Mouse (Mus musculus) gastrocnemius, postnatal 14 days (tissue): ENCODE results near the gene Hp. TPM values are rescaled to one million over a fixed set of nuclear protein-coding genes. Genes with fewer than 3 reads are reported as not detected.

Source experiments
- DNase-seq: peaks from one replicate; pipeline ENCODE4 v3.0.0; 2021; ENCODE audit warnings: mixed read lengths
- intact Hi-C: fragments of 180-260 bp; cut with DNase I; formaldehyde crosslinking; loops from one replicate; pipeline ENCODE4 v1.15.1; 2025; ENCODE audit warnings: low total_unique reads
- total RNA-seq, 2 experiments: library from RNA; stranded (reverse); gene quantifications; 2 replicates each; pipeline ENCODE4 v1.2.3; 2021

Hp gene
- total RNA-seq, 2 experiments from 2014 or later: 2.1 to 4.7 TPM

DNA sequence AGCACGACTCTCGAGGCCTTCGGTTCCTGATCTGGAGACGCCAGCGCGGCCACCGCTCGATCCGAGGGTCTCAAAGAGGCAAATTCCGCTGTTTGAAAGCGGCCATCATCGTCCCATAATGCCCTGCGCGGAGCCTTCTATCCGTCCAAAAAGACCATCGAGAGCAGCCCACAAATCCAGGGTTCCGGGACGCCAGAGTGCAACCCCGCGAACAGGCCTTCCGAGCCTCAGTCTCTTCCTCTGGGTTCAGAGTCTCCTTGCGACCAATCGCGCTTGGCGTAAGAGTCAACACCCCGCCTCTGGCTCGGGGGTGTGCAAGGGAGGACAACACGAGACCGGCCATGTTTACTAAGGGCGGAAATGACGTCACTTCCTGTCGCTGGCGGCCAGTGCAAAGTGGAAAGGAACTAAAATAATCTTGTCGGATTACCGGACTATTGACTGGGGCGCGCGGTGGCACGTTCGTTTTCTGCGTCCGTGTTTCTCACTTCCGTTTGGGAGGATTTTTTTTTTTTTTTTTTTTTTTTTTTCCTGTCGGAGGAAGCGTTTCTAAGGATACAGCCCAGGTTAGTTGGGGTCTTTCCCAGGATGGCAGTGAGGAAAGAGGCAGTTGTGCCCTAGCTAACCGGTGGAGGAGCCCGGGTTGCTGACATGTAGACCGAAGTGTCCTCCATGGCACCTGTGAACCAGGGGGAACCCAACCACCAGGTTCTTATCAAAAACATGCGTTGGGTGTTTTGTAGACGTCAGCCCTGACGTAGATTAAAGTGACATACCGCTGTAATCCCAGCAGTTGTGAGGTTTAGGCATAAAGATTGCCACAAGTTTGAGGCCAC lies 13.3 kb downstream of the Hp start, which contains the start of the genes Dhx38 and Txnl4b:
Gene Dhx38 (minus strand): TSS at position 364 of the 836 bp plus-strand sequence.
Gene Txnl4b (plus strand): TSS at position 395 of the 836 bp plus-strand sequence.
- intact Hi-C loops: no loop called here
- DNase-seq: peak; percentile 98

DNA sequence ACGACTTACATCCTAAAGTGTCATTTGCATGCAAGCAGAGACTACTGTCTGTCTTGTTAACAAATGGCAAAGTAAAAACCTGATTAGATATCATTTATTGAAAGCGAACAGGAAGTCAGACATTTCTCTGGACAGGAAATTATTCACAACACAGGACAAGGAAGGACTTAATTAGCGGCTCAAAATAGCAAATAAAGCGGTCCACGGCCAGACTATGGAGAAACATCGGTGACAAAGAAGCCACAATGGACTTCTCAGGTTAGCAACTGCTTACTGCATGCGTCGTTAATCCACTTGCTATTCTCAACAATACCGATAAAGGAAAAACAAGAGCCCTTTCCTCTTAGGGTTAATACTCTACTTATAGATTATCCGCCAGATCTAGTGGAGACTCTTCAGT lies 14.2 kb downstream of the Hp start:
- DNase-seq: no peak
- intact Hi-C loops: no loop called here

DNA sequence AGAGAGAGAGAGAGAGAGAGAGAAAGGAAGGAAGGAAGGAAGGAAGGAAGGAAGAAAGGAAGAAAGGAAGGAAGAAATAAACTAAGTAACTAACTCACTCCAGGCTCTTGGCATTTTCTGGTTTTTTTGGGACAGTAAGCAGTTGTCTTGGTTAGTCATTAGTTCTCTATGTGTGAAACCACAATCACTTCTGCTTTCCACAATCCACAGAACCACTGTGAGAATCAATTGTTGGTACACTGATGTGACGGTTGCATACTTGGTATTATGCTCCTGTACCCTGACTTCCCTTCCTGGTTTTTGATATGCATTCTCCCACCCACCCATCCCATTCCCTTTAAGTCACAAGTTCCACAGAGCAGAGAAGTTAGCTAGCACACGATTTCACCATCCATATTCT lies 15.1 kb downstream of the Hp start:
- DNase-seq: no peak
- intact Hi-C loops: no loop called here

DNA sequence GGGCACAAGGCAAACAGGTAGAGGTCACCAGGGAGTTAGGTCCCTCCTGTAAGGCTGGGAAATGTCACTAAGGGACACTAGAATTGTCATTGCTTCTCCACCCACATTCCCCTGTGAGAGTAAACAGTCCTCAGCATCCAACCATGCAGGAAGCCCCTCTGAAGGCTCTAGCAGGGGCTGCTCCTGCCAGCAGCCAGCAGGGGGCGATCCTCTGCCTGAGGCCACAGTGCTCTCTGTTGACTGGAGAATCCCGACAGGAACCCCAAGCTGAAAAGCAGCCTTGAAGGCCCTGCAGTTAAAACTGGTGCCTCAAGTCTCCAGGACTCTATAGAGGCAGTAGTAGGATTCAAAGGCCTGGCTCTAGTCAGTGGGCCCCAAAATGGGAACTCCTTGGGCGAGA lies 27.3 kb downstream of the Hp start:
- DNase-seq: no peak
- intact Hi-C loops: no loop called here

DNA sequence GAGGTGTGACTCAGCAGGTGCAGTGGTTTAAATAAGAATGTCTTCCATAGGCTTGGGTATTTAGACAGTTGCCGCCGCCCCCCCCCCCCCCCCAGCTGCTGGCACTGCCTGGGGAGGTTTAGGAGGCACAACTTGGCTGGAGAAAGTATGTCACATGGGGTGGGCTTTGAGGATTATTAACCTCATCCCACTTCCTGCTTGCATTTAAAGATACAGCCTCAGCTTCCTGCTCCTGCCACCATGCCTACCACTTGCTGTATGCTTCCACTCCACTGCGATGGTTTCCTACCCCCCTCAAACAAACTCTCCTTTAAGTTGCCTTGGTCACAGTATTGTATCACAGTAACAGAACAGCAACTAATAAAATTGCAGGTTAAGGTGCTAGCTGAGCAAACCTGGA lies 34.9 kb downstream of the Hp start:
- intact Hi-C loops: no loop called here
- no peak for DNase-seq

DNA sequence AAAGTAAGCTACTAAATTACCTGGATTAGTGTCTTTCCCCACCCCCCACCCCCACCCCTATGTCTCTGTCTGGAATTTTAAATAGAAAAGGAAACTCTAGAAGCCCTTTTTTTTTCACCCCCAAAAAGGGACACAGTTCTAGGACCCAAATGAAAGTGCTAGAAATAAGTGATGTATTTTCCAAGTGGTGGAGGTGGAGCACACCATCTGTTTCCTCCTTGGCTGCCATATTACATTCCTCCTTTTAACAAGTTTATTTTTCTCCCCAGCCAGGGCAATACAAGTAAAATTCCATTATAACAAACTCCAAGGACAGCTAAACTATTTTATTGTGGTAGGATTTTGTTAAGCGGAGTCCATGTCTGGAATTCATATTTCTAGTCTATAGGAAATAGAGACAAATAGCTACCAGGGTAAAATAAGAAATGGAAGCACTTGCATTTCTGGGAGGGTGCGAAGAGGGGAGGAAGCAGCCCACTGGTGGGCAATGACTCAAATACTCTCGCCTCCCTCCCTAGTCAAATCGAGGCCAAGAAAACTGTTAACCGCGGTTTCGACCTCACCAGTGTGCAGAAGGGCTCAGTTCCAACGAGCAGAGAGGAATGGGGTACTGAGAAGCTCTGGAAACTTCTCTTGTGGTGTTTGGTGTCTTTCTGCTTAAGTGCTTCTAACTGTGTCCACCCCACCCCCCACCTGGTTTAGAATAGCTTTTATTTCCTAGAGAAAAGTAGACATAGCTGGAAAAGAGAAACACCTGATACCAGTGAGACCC lies 36.0 kb downstream of the Hp start:
- intact Hi-C loops: no loop called here
- no peak for DNase-seq

DNA sequence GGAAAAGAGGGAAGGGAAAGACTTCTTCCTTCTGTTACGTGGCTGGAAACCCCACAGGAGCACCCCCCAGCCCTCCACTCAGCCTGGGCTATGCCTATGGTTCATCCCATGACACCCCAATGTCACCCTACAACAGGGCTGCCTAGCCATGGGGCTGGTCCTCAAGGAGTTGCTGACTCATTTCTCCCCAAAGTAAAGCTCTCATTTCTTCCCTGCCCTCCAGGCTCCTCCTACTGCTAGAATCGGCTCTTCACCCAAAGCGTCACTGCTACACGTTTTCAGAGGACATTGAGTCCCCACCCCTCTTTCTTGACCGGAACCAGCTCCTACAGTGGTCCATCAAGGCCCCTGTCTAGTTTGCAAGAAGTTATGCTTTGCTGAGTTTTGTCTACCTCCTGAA lies 36.8 kb downstream of the Hp start:
- intact Hi-C loops: no loop called here
- DNase-seq: no peak

DNA sequence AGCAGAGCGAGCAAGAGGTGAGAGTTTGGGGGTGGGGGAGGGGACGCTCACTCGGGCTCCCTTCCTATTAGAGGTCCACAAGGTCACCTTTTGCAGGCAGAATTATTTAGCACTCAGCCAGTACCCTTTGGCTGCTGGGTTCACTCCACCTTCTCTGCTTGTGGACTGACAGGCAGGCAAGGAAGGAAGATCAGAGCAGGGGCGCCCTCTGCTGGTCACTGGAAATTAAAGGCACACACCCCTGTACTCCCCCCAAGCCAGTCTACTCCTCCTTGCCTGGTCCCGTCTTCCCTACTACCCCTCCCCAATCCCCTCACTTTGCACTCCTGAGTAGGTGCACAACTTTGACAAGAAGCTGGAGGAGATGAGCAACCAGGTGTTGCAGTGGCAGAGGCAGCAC lies 42.3 kb downstream of the Hp start:
- peak; percentile 74 for DNase-seq
- intact Hi-C loops: no loop called here

DNA sequence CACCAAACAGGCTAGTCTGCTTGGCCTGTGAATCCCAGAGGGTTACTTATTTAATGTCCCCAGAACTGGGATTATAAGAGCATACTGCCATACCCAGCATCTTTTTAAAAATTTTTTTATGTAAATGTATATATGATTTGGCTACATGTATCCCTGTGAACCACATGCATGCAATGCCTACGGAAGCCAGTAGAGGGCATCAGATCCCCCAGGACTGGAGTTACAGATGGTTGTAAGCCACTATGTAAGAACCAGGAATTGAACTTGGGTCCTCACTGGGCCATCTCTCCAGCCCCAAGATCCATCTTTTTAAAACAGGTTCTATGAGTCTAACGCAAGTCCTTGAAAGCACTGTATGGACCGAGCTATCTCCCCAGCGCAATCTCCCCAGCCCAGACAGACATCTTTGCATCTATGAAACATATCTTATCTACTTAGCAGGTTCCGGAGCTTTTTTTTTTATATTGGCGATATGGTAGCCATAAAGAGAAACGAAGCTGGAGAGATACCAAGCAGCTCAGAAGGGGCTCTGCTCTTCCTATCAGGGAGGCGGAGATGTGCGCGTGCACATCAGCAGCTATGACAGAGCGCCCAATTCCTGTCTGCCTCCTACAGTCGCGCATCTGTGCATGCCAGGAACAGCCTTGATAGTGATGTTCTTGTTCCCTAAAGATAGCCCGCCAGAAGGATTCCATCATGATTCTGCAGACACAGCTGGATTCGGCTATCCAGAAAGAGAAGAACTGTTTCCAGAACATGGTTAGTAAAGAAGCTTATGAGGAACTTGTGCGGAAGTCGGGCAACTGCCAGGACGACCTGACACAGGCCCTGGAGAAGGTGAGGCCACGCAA lies 43.6 kb downstream of the Hp start:
- intact Hi-C loops: no loop called here
- DNase-seq: no peak

Other genes with a start within 250 kb of the Hp start
- gene Pmfbp1, start 85.1 kb downstream of the Hp start, total RNA-seq: under 1 TPM in 1 of 2 experiments, not detected in 1; 0.06 TPM
- 10 to 100 TPM; 10.1 to 10.3 TPM for gene Dhx38, start 13.3 kb downstream of the Hp start, total RNA-seq
- gene Txnl4b, start 13.3 kb downstream of the Hp start, total RNA-seq: 1 to 10 TPM; 6.2 to 6.4 TPM
- 10 to 100 TPM; 10.8 to 11.2 TPM for gene Dhodh, start 29.5 kb upstream of the Hp start, total RNA-seq
- gene Pkd1l3, start 35.3 kb upstream of the Hp start, total RNA-seq: under 1 TPM in 1 of 2 experiments, not detected in 1; 0.31 TPM
- 10 to 100 TPM; 27.0 to 31.3 TPM for gene Ist1, start 114.1 kb upstream of the Hp start, total RNA-seq
- 1 to 10 TPM; 7.0 to 7.5 TPM for gene Zfp821, start 126.4 kb upstream of the Hp start, total RNA-seq
- gene Atxn1l, start 158.6 kb upstream of the Hp start, total RNA-seq: 10 to 100 TPM; 17.2 to 20.8 TPM
- gene Ap1g1, start 199.4 kb upstream of the Hp start, total RNA-seq: 10 to 100 TPM; 32.0 to 32.6 TPM